Mouse (Mus musculus): ENCODE data around the gene Josd2.

DNA sequence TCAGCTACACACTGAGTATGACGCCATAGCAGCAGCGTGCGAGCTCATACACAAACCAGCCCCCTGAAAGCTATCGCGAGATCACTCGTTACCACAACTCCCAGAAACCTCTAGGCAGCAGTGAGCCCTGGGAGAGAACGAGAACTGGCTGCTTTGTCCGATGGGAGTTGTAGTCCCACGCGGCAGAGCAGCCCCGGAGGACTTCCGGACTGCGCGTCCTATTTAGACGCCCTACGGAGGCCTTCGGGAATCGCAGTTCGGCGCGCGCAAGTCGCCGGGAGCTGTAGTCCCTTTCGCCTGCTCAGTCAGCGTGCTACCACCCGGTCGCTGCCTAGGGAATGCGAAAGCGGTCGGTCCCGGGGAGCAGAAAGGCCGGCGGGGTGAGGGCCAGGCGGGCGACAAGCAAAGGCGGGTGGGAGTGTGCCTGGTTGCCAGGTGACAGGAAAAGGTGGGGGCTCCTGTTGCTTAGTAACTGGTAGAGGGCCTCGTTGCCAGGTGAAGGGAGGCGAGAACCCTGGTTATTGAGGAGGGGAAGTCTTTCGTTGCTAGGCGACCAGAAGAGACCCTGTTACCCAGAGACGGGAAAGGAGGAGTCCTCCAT lies at the start of gene Josd2:
- TF ChIP-seq CTCF (conservative IDR thresholded peaks at IDR 0.05; ENCODE audit: insufficient read depth, insufficient read length, low read depth, low read length) (no peak), POLR2A (IDR thresholded peaks at IDR 0.05; ENCODE audit: low read depth, low read length) (no peak)
